Mouse (Mus musculus) colon, adult 2 months (tissue): ENCODE data around the gene Ercc4. TPM values are rescaled to one million over a fixed set of nuclear protein-coding genes. Genes with fewer than 3 reads are reported as not detected.

Source experiments
- polyA plus RNA-seq: library from polyadenylated mRNA; depleted of rRNA; stranded (reverse); fragments of >200 nt; gene quantifications from 2 replicates; pipeline ENCODE4 v1.2.3, GENCODE M21; 2012; rRNA removed

Ercc4 gene
- polyA plus RNA-seq, result 12.6 and 13.2 TPM in 2 replicates

GRCm38 (mm10) chr16:13109156-13109989 lies at the start of gene Ercc4:
Gene Ercc4, plus strand, starts transcription at chr16:13109684.

Other genes starting within 250 kb of the Ercc4 start
- gene Mrtfb, start 146.8 kb downstream of the Ercc4 start, polyA plus RNA-seq, result 9.6 and 11.2 TPM in 2 replicates